Mouse (Mus musculus): ENCODE results near the gene Agbl2.

Agbl2 gene

GRCm38 (mm10) chr2:90782458-90782857 is at the start of gene Agbl2:
Gene Agbl2, plus strand, starts transcription at chr2:90782727.
- DNase-seq: peak; percentile 3 to 4

- no peak for DNase-seq
Observed at GRCm38 (mm10) chr2:90735326-90735725, 47.2 kb upstream of the Agbl2 start.

GRCm38 (mm10) chr2:90738801-90739200 is 43.7 kb upstream of the Agbl2 start:
- DNase-seq: no peak

DNA sequence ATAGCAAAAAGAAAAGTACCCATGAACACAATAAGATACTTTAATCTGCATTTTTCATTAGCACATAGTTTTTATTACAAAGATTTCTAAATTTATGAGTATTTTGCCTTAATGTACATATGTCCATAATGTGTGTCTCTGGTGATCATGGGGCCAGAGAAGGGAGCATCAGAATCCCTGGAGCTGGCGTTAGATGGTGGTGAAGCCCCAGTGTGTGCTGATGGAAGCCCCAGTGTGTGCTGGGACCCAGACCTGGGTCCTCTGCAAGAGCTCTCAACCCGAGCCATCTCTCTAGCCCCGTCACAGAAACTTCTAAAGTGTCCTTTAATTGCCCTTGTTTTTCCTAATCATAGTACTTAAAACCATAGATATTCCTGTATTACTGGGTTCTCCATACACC is 43.2 kb upstream of the Agbl2 start:
- DNase-seq: no peak

DNA sequence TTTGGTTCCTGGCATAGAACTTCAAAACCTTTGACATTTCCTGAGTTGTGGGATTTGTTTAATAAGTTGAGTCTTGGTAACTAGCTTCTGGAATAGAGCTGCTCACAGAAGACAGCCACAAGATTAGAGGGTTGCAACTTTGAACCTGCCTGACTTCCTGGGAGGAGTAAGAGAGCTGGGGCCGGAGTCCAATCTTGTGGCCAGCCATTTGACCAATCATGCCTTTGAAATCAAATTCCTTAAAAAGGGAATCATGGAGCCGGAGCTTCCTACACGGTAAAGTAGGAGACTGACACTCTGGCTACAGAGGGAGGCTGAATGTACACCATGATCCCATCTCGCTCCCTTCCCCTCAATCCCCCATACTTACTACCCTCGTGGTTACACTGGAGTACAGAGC is 42.6 kb upstream of the Agbl2 start:
- no peak for DNase-seq

- peak in 1 of 2 experiments; percentile 40 for DNase-seq
Observed at GRCm38 (mm10) chr2:90744285-90745052, 38.1 kb upstream of the Agbl2 start.

GRCm38 (mm10) chr2:90745053-90745678 is 37.4 kb upstream of the Agbl2 start, which contains the start of gene Fnbp4:
Gene Fnbp4, plus strand, starts transcription at chr2:90745370.
- peak; percentile 96 to 97 for DNase-seq

DNA sequence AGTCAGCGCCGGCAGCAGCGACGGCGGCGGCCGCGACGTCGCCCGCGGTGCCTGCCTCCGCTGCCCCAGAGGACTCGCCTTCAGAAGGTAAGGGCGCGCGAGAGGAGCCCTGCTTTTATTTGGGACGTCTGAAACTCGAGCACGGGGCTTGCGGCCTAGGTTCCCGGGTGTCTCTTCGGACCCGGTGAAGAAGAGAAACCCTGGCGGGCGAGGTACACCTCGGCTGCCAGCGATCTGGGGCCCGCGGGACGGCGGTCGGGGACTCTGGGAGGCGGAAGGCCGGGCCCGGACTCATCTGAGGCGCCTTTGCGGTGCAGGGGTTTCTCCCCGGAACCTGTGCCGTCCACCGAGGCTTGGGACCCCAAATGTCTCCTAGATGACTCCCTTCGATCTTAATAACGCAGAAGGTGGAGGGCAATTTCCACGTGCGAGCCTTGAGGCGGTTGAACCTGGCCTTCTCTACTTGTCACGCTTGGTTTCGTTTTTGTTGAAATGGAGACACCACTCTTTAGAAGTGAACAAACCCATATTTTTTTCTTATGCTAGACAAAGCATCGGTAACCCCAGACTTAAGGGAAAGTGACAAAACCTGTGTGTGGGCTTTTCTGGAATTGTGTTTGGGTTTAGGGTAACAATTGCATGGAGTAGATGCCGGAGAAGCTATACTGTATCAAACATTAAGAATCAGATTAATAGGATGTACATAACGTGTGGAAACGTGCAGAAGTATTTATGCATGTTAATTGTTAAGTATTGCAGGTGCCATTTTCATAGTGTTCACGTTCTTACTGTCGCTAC is 36.6 kb upstream of the Agbl2 start:
- peak in 1 of 2 experiments; percentile 68 for DNase-seq

- no peak for DNase-seq
Observed at GRCm38 (mm10) chr2:90746538-90746865, 36.0 kb upstream of the Agbl2 start.

- DNase-seq: no peak
Observed at GRCm38 (mm10) chr2:90747131-90747530, 35.4 kb upstream of the Agbl2 start.

- peak; percentile 7 to 10 for DNase-seq
Observed at GRCm38 (mm10) chr2:90749676-90750459, 32.7 kb upstream of the Agbl2 start.

DNA sequence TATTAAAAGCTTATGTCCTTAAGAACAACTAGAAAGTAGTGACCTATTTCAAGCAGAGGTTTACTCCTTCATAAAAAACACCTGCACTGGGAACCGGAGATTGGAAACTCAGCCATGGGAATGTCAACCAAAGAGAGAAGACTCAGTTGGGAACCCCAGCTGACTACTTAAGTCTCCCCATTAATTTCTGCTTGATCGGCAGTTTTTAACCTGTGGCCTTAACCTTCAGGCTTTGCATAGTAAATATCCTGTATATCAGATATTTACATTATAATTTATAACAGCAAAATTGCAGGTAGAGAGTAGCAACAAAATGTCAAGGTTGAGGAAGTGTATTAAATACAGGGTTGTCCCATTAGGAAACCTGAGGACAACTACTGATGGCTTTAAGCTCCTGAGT is 29.0 kb upstream of the Agbl2 start:
- DNase-seq: no peak

GRCm38 (mm10) chr2:90754188-90754587 is 28.3 kb upstream of the Agbl2 start:
- no peak for DNase-seq

DNA sequence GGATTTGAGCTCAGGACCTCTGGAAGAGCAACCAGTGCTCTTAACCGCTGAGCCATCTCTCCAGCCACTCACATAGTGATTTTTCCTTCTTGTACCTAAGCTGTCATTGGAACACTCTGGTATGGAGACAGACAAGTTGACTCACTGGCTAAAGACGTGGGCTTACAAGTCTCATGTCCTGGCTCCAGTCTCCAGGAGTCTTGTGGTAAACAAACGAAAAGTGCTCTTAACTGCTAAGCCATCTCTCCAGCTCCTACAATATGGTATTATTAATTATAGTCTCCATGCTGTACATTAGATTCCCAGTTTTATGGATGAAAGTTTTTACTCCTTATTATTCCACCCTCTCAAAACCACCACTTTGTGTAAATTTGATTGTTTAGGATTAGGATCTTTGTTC is 17.4 kb upstream of the Agbl2 start:
- no peak for DNase-seq

- DNase-seq: no peak
Observed at GRCm38 (mm10) chr2:90781323-90781722, 1.2 kb upstream of the Agbl2 start.

- no peak for DNase-seq
Observed at GRCm38 (mm10) chr2:90781938-90782337, 589 bp upstream of the Agbl2 start.

GRCm38 (mm10) chr2:90782901-90783486 is 467 bp downstream of the Agbl2 start:
- peak in 1 of 2 experiments; percentile 6 for DNase-seq

DNA sequence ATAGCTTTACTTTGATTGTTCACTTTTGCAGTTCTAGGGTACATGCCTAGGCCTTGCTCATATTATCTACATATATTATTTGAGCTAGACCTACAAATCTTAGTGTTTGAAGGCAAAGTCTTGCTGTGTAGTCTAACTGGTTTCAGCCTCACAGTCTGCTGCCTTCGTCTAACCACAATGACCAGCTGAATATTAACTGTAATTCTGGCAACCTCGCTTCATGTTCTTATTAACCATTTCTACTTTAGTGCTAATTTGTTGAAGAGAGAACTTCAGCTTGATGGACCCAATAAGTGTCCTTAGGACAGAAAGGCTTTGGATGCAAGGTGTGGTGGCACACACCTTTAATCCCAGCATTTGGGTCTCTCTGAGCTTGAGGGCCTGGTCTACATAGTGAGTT is 5.6 kb downstream of the Agbl2 start:
- DNase-seq: no peak

DNA sequence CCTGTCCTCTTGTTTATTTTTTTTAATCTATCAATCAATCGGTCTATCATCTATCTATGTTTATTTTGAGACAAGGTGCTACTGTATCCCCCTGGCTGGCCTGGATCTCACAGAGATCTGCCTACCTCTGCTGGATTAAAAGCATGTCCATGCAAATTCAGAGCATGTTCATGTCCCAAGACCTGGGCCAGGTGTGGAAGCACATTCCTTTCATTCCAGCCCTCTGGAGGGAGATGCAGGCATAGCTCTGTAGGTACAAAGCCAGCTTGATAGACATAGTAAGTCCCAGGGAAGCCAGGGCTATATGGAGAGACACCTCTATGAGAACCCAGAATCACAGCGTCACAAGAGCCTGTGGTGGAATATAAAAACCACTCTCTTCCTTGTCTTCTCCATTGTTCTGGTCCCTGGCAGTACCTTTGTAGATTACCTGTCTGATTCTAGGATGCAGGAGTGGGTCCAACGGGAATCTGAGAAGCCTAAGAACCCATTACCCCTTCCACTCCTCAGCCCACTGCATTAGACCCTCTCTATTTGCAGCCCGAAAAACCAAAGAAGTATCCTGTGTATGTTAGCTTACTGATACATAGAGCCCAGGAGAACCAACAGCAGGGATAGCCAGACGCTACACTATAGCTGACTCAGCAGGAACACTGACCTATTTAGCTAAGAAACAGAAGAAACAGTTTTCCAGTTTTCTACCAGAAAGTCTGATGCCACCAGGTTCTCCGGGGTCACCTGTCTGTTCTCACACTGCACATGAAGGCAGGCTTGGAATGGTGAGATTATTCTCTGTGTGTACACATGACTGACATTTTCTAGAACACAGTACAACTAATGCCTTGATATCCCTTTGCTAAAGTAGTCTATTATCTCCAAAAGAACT is 26.0 kb downstream of the Agbl2 start:
- DNase-seq: no peak

GRCm38 (mm10) chr2:90810751-90811150 is 28.2 kb downstream of the Agbl2 start:
- no peak for DNase-seq

DNA sequence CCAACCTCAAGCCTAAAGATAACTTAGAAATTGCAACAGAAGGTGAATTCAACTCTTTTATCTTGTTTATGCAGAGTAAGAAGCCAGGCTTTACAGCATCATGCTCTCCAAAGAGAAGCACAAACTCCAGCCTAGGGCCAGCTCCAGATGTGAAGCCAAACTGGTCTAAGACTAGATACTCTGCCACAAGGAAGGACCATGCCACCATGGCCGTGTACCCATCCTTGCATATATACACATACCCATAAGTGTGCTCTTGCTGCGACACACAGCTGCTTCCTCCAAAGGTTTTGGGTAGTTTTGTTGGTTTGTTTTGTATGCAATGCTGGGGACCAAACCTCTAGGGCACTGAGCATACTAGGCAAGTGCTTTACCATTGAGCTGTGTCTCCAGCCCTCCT is 32.7 kb downstream of the Agbl2 start:
- no peak for DNase-seq

Measured in B cell, adult 2 months (primary cell).